Comparison of ENCODE assay signal across 20 mouse cellular contexts in genomic region chr3:152178816-152179215, GRCm38 (mm10). TPM values are rescaled to one million over a fixed set of nuclear protein-coding genes. Genes with fewer than 3 reads are reported as not detected.
DNase-seq lines count a peak whose midpoint lies in the region; ATAC-seq lines count a peak whose summit lies in the region.
"Had no signal": no experiment of that assay in that cellular context is flagged by ENCODE, and none has a peak within 500 bp of the region (broad histone marks: within the 10 kb centered on the region; RNA-seq: fewer than 3 reads in every experiment).

No protein-coding gene starts in this region.

- 77% methylated on average over 4 of the region's 4 CpGs for WGBS in intestine, embryonic 15.5 days
- WGBS in intestine, embryonic 16.5 days, result 68% methylated on average over 4 of the region's 4 CpGs
- WGBS in limb, embryonic 10.5 days, result 80% methylated on average over 4 of the region's 4 CpGs
- WGBS in limb, embryonic 12.5 days, result 67% methylated on average over 4 of the region's 4 CpGs

- H3K4me2 ChIP-seq in intestine, embryonic 15.5 days (replicated peaks), result no peak overlapping the region
- no peak overlapping the region for H3K4me2 ChIP-seq in intestine, embryonic 16.5 days (ENCODE audit: low read depth, low read length)
- no peak overlapping the region for H3K4me2 ChIP-seq in limb, embryonic 12.5 days
- H3K4me2 ChIP-seq: embryonic facial prominence, embryonic 12.5 days; forebrain, embryonic 13.5 days; forebrain, embryonic 15.5 days had no signal

- no peaks in the 10 kb centered on the region for H3K27me3 ChIP-seq in intestine, embryonic 15.5 days (replicated peaks)
- H3K27me3 ChIP-seq in intestine, embryonic 16.5 days (replicated peaks; ENCODE audit: control insufficient read depth, insufficient read depth, low read length), result no peaks in the 10 kb centered on the region
- H3K27me3 ChIP-seq in limb, embryonic 10.5 days (ENCODE audit: low read depth, poor library complexity, severe bottlenecking), result no peaks in the 10 kb centered on the region
- H3K27me3 ChIP-seq in limb, embryonic 12.5 days, result no peaks in the 10 kb centered on the region
- H3K27me3 ChIP-seq: embryonic facial prominence, embryonic 12.5 days; forebrain, embryonic 13.5 days; forebrain, embryonic 15.5 days had no signal

- no peaks in the 10 kb centered on the region for H3K36me3 ChIP-seq in intestine, embryonic 15.5 days
- no peaks in the 10 kb centered on the region for H3K36me3 ChIP-seq in intestine, embryonic 16.5 days (ENCODE audit: control insufficient read depth, insufficient read depth, low read length)
- peaks cover 14% of the 10 kb centered on the region; the same call in 1 of the 2 replicates for H3K36me3 ChIP-seq in limb, embryonic 10.5 days
- peaks cover 23% of the 10 kb centered on the region; the same call in 1 of the 2 replicates for H3K36me3 ChIP-seq in limb, embryonic 12.5 days
- H3K36me3 ChIP-seq: forebrain, embryonic 15.5 days had no signal

- peak; percentile 52; the same call in 1 of the 2 replicates for ATAC-seq in intestine, embryonic 15.5 days
- peak; percentile 26 for ATAC-seq in intestine, embryonic 16.5 days
- ATAC-seq in limb, embryonic 12.5 days (ENCODE audit: insufficient number of reproducible peaks, insufficient read depth, low FRiP score, low TSS enrichment, low read depth), result 0 out of 2 replicates have a peak, but pooled peaks have one; percentile 4
- ATAC-seq: forebrain, embryonic 13.5 days; forebrain, embryonic 15.5 days had no signal

- no peak overlapping the region for H3K4me3 ChIP-seq in intestine, embryonic 15.5 days (replicated peaks)
- no peak overlapping the region for H3K4me3 ChIP-seq in intestine, embryonic 16.5 days (ENCODE audit: low read length)
- no peak overlapping the region for H3K4me3 ChIP-seq in limb, embryonic 10.5 days
- no peak overlapping the region for H3K4me3 ChIP-seq in limb, embryonic 12.5 days (replicated peaks)
- H3K4me3 ChIP-seq: embryonic facial prominence, embryonic 10.5 days; embryonic facial prominence, embryonic 12.5 days; forebrain, embryonic 13.5 days; forebrain, embryonic 15.5 days had no signal

- no peaks in the 10 kb centered on the region for H3K9me3 ChIP-seq in intestine, embryonic 15.5 days
- 0 out of 2 replicates have a peak, but pooled peaks cover 3% of the 10 kb centered on the region for H3K9me3 ChIP-seq in intestine, embryonic 16.5 days (ENCODE audit: control insufficient read depth, low read length)
- H3K9me3 ChIP-seq in limb, embryonic 10.5 days (replicated peaks), result no peaks in the 10 kb centered on the region
- no peaks in the 10 kb centered on the region for H3K9me3 ChIP-seq in limb, embryonic 12.5 days
- H3K9me3 ChIP-seq: embryonic facial prominence, embryonic 10.5 days; embryonic facial prominence, embryonic 12.5 days; forebrain, embryonic 13.5 days; forebrain, embryonic 15.5 days had no signal

- H3K9ac ChIP-seq in intestine, embryonic 15.5 days, result no peak overlapping the region
- no peak overlapping the region for H3K9ac ChIP-seq in intestine, embryonic 16.5 days (ENCODE audit: low read depth, low read length)
- no peak overlapping the region for H3K9ac ChIP-seq in limb, embryonic 12.5 days (replicated peaks)
- H3K9ac ChIP-seq: embryonic facial prominence, embryonic 12.5 days; forebrain, embryonic 13.5 days; forebrain, embryonic 15.5 days had no signal

- no peak for DNase-seq in limb, embryonic 10.5 days (ENCODE audit: low spot score)
- DNase-seq in layer of hippocampus, postnatal 14 days (ENCODE audit: low spot score in 2 of 2), result no peak
- no peak for DNase-seq in layer of hippocampus, postnatal 10 days (ENCODE audit: low spot score in 2 of 2)
- DNase-seq in right cerebral cortex, postnatal 14 days, result no peak
- DNase-seq: adrenal gland, adult 2 months; adrenal gland, postnatal 10 days; adrenal gland, postnatal 25 days; cerebellum, adult 11 months; cerebellum, adult 18-20 months; cerebellum, adult 8-10 months; cerebellum, adult 9-11 months; cerebellum, postnatal 14 days; cerebellum, postnatal 36 days had no signal

- H3K4me1 ChIP-seq in intestine, embryonic 15.5 days (replicated peaks), result no peaks in the 10 kb centered on the region
- peaks cover 3% of the 10 kb centered on the region; the same call in 1 of the 2 replicates for H3K4me1 ChIP-seq in intestine, embryonic 16.5 days (ENCODE audit: control insufficient read depth, insufficient read depth, low read length)
- H3K4me1 ChIP-seq in limb, embryonic 10.5 days, result peaks cover 11% of the 10 kb centered on the region
- H3K4me1 ChIP-seq in limb, embryonic 12.5 days (replicated peaks), result peaks cover 10% of the 10 kb centered on the region; the same call in 1 of the 2 replicates
- H3K4me1 ChIP-seq: embryonic facial prominence, embryonic 10.5 days; embryonic facial prominence, embryonic 12.5 days; forebrain, embryonic 13.5 days; forebrain, embryonic 15.5 days had no signal

- no peak overlapping the region for H3K27ac ChIP-seq in intestine, embryonic 15.5 days
- H3K27ac ChIP-seq in intestine, embryonic 16.5 days (ENCODE audit: low read length), result no peak overlapping the region
- 0 out of 2 replicates have a peak overlapping the region, but pooled peaks have one; percentile 25 for H3K27ac ChIP-seq in limb, embryonic 10.5 days
- peak overlapping the region; percentile 76 for H3K27ac ChIP-seq in limb, embryonic 12.5 days
- H3K27ac ChIP-seq: embryonic facial prominence, embryonic 10.5 days; embryonic facial prominence, embryonic 12.5 days; forebrain, embryonic 13.5 days; forebrain, embryonic 15.5 days had no signal

RNA-seq across cellular contexts. Expression of gene Gipc2, which starts 12.8 kb away (rescaled TPM):
- polyA plus RNA-seq in intestine, embryonic 15.5 days (2015; fragmentation: Nextera tagmentation; extraction: Ambion mirVana), result 171 and 172 TPM in 2 replicates
- 244 TPM in 2 replicates for polyA plus RNA-seq in intestine, embryonic 16.5 days (2015; fragmentation: Nextera tagmentation; extraction: Ambion mirVana)
- polyA plus RNA-seq in limb, embryonic 10.5 days (2016; fragmentation: Nextera tagmentation; extraction: Ambion mirVana), result 2.1 and 4.5 TPM in 2 replicates
- 2.6 and 4.3 TPM in 2 replicates for polyA plus RNA-seq in limb, embryonic 12.5 days (2016; fragmentation: Nextera tagmentation; extraction: Ambion mirVana)
- total RNA-seq in layer of hippocampus, postnatal 14 days (2021), result 1 to 10 TPM; 1.4 to 3.0 TPM
- 1 to 10 TPM; 1.3 to 2.8 TPM for total RNA-seq in layer of hippocampus, postnatal 10 days (2021)

RNA-seq across cellular contexts. Expression of gene Dnajb4, which starts 31.3 kb away (rescaled TPM):
- 23.1 and 25.5 TPM in 2 replicates for polyA plus RNA-seq in intestine, embryonic 15.5 days (2015; fragmentation: Nextera tagmentation; extraction: Ambion mirVana)
- 21.7 and 23.2 TPM in 2 replicates for polyA plus RNA-seq in intestine, embryonic 16.5 days (2015; fragmentation: Nextera tagmentation; extraction: Ambion mirVana)
- polyA plus RNA-seq in limb, embryonic 10.5 days (2016; fragmentation: Nextera tagmentation; extraction: Ambion mirVana), result 14.0 and 20.7 TPM in 2 replicates
- polyA plus RNA-seq in limb, embryonic 12.5 days (2016; fragmentation: Nextera tagmentation; extraction: Ambion mirVana), result 35.2 and 36.8 TPM in 2 replicates
- total RNA-seq in layer of hippocampus, postnatal 14 days (2021), result 10 to 100 TPM; 52.9 to 54.0 TPM
- 10 to 100 TPM; 45.5 to 49.6 TPM for total RNA-seq in layer of hippocampus, postnatal 10 days (2021)

RNA-seq across cellular contexts. Expression of gene Fubp1, which starts 31.4 kb away (rescaled TPM):
- 177 and 205 TPM in 2 replicates for polyA plus RNA-seq in intestine, embryonic 15.5 days (2015; fragmentation: Nextera tagmentation; extraction: Ambion mirVana)
- 143 and 157 TPM in 2 replicates for polyA plus RNA-seq in intestine, embryonic 16.5 days (2015; fragmentation: Nextera tagmentation; extraction: Ambion mirVana)
- 412 and 467 TPM in 2 replicates for polyA plus RNA-seq in limb, embryonic 10.5 days (2016; fragmentation: Nextera tagmentation; extraction: Ambion mirVana)
- 403 and 416 TPM in 2 replicates for polyA plus RNA-seq in limb, embryonic 12.5 days (2016; fragmentation: Nextera tagmentation; extraction: Ambion mirVana)
- total RNA-seq in layer of hippocampus, postnatal 14 days (2021), result 100 to 1,000 TPM; 119 to 133 TPM
- 100 to 1,000 TPM; 136 to 139 TPM for total RNA-seq in layer of hippocampus, postnatal 10 days (2021)

Comparison
In these comparisons a context has a peak if more than half of its experiments do, and no peak if none do; other contexts are left out.
1. H3K27ac ChIP-seq: peak in limb, embryonic 10.5 days (single experiment) and limb, embryonic 12.5 days (single experiment); none in intestine, embryonic 15.5 days (single experiment) and intestine, embryonic 16.5 days (single experiment).
2. RNA of gene Gipc2, which starts 12.8 kb away (polyA plus RNA-seq): 244 TPM in intestine, embryonic 16.5 days and 171 to 172 TPM in intestine, embryonic 15.5 days; 2.6 to 4.3 TPM in limb, embryonic 12.5 days and 2.1 to 4.5 TPM in limb, embryonic 10.5 days; every median in the first group is over 10 times any median in the second.
3. Peak in every context shown above with its lines, with median percentiles within 50 percentile points of each other: ATAC-seq.